Mouse (Mus musculus) forebrain, embryonic 15.5 days (tissue): ENCODE results near the gene Slc2a9. TPM values are rescaled to one million over a fixed set of nuclear protein-coding genes. Genes with fewer than 3 reads are reported as not detected.
A peak's percentile ranks its signal among the peaks of the same experiment; 100 is the strongest.

Source experiments
- ATAC-seq: fragments of 200-750 bp; cut with Nextera tagmentation; replicated peaks from 2 replicates; pipeline ENCODE4 v1.8.0; 2017; ENCODE audit warnings: mild to moderate bottlenecking, moderate TSS enrichment, moderate library complexity
- H3K27ac ChIP-seq: fragments of 300-500 bp; sonication (generic); replicated peaks from 2 replicates; pipeline ENCODE4 v1.5.1; 2015; ENCODE audit warnings: mild to moderate bottlenecking, inconsistent platforms
- H3K27me3 ChIP-seq: fragments of 300-500 bp; sonication (generic); 2 replicates; pipeline ENCODE4 v1.6.1; 2015; ENCODE audit warnings: inconsistent platforms
- H3K36me3 ChIP-seq: fragments of 300-500 bp; sonication (generic); 2 replicates; pipeline ENCODE4 v1.6.1; 2015; ENCODE audit warnings: mild to moderate bottlenecking, inconsistent platforms
- H3K4me1 ChIP-seq: fragments of 300-500 bp; sonication (generic); 2 replicates; pipeline ENCODE4 v1.6.1; 2015; ENCODE audit warnings: inconsistent platforms
- H3K4me2 ChIP-seq: fragments of 300-500 bp; sonication (generic); replicated peaks from 2 replicates; pipeline ENCODE4 v1.6.1; 2015; ENCODE audit warnings: mild to moderate bottlenecking, inconsistent platforms
- H3K4me3 ChIP-seq: fragments of 300-500 bp; sonication (generic); 2 replicates; pipeline ENCODE4 v1.5.1; 2015; ENCODE audit warnings: mild to moderate bottlenecking, inconsistent platforms
- H3K9ac ChIP-seq: fragments of 300-500 bp; sonication (generic); replicated peaks from 2 replicates; pipeline ENCODE4 v1.6.1; 2015; ENCODE audit warnings: mild to moderate bottlenecking, inconsistent platforms
- H3K9me3 ChIP-seq: fragments of 300-500 bp; sonication (generic); 2 replicates; pipeline ENCODE4 v1.6.1; 2016; ENCODE audit warnings: inconsistent platforms
- WGBS: fragments of 180-500 bp; shearing (Covaris S2); methylation state at CpG from one replicate; pipeline ENCODE4 v1.1.7; 2015; ENCODE audit warnings: mixed read lengths; 5-methylcytosine and 5-hydroxymethylcytosine counted together
- polyA plus RNA-seq: library from polyadenylated mRNA; unstranded; fragments of >200 nt; fragmentation: Nextera tagmentation; extraction: Ambion mirVana; gene quantifications from 2 replicates; pipeline ENCODE4 v1.2.1, GENCODE M21; 2015

Gene Slc2a9
- polyA plus RNA-seq, 1 experiment from 2014 or later, result 0.15 TPM

DNA sequence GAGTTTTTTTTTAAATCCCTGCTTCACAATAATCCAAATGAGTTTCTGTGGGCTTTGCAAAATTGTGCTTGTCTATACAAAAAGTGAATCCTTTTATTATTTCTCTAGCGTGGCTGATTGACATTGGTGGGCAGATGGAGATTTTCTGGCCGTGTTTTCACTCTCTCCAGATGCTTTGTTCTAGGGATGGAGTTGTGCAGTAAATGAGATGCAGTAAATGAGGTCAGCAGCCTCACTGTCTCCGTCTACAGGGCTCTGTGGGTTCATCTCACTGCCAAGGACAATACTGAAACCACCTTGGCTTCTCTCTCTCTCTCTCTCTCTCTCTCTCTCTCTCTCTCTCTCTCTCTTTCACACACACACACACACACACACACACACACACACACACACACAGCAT, 99.3 kb downstream of the Slc2a9 start:
- no peak overlapping the region for H3K9ac ChIP-seq
- H3K4me1 ChIP-seq, result no peaks in the 10 kb centered on the region
- no peaks in the 10 kb centered on the region for H3K36me3 ChIP-seq
- H3K4me3 ChIP-seq, result no peak overlapping the region
- no peaks in the 10 kb centered on the region for H3K27me3 ChIP-seq
- no peaks in the 10 kb centered on the region for H3K9me3 ChIP-seq
- H3K27ac ChIP-seq, result no peak overlapping the region
- no peak for ATAC-seq
- no peak overlapping the region for H3K4me2 ChIP-seq
- 22% methylated on average over 3 of the region's 3 CpGs for WGBS

DNA sequence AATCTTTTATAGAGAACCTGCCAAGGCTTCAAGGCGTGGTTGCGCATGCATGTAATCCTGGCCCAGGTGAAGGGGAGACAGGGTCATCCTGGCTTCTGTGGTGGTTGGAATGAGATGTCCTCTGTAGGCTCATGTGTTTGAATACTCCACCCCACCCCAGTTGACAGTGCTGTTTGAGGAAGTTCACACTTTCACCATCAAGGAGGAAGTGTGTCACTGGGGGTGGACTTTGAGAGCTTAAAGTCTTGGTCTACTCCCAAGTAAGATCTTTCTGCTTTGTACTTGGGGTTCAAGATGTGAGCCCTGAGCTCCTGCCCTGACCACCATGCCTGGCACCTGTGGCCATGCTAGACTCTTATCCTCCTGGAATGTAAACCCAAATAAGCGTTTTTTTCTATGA, 100.7 kb downstream of the Slc2a9 start:
- H3K9me3 ChIP-seq, result no peaks in the 10 kb centered on the region

DNA sequence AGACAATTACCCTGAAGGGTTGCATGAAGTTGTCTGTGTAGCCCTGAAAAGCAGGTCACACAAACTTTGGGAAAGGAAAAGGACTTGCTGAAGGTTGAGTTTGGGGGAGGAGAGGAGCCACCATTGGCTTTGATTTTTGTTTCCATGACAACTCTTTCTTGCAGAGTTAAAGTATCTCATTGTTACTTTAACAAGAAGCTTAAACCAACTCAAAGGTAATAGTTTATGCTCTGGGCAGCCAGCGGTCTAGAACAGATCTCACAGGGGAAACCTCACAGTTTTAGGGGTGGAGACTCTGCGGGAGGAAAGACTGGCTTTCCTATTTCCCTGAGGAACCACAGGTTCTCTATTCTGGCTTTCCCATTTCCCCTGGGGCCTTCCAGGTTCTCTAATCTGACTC, 114.1 kb downstream of the Slc2a9 start:
- Histone ChIP-seq H3K4me2 (no peak overlapping the region), H3K36me3 (no peaks in the 10 kb centered on the region)

More for the DNA sequence above, 100.7 kb downstream of the Slc2a9 start:
- WGBS, result 89% methylated on average over 3 of the region's 3 CpGs
- Histone ChIP-seq H3K27ac (no peak overlapping the region), H3K9ac (no peak overlapping the region), H3K4me3 (no peak overlapping the region), H3K4me2 (no peak overlapping the region), H3K27me3 (no peaks in the 10 kb centered on the region), H3K36me3 (no peaks in the 10 kb centered on the region), H3K4me1 (no peaks in the 10 kb centered on the region)
- no peak for ATAC-seq

GRCm38 (mm10) chr5:38388420-38388823, 114.5 kb downstream of the Slc2a9 start:
- H3K4me1 ChIP-seq, result peaks cover 22% of the 10 kb centered on the region
- no peaks in the 10 kb centered on the region for H3K36me3 ChIP-seq
- H3K9me3 ChIP-seq, result no peaks in the 10 kb centered on the region
- H3K27me3 ChIP-seq, result no peaks in the 10 kb centered on the region
- peak; percentile 77 for ATAC-seq
- WGBS, result 10% methylated on average over 10 of the region's 10 CpGs
- no peak overlapping the region for H3K27ac ChIP-seq
- H3K4me3 ChIP-seq, result no peak overlapping the region
- H3K4me2 ChIP-seq, result no peak overlapping the region
- no peak overlapping the region for H3K9ac ChIP-seq

More for the DNA sequence above, 114.1 kb downstream of the Slc2a9 start:
- Histone ChIP-seq H3K27me3 (no peaks in the 10 kb centered on the region), H3K9ac (no peak overlapping the region), H3K27ac (no peak overlapping the region; the same call in 1 of the 2 replicates), H3K9me3 (no peaks in the 10 kb centered on the region), H3K4me1 (peaks cover 22% of the 10 kb centered on the region), H3K4me3 (no peak overlapping the region)
- ATAC-seq, result peak; percentile 23; the same call in 1 of the 2 replicates
- 12% methylated on average over 2 of the region's 2 CpGs for WGBS

GRCm38 (mm10) chr5:38379970-38380369, 123.0 kb downstream of the Slc2a9 start:
- Histone ChIP-seq H3K4me3 (no peak overlapping the region), H3K4me1 (no peaks in the 10 kb centered on the region), H3K4me2 (no peak overlapping the region), H3K9me3 (no peaks in the 10 kb centered on the region), H3K27me3 (no peaks in the 10 kb centered on the region), H3K9ac (no peak overlapping the region), H3K27ac (no peak overlapping the region), H3K36me3 (no peaks in the 10 kb centered on the region)
- WGBS, result 96% methylated on average over 5 of the region's 5 CpGs
- no peak for ATAC-seq

GRCm38 (mm10) chr5:38372369-38372768, 130.6 kb downstream of the Slc2a9 start:
- WGBS, result 48% methylated on average over 5 of the region's 5 CpGs

GRCm38 (mm10) chr5:38371308-38371707, 131.6 kb downstream of the Slc2a9 start:
- no peaks in the 10 kb centered on the region for H3K36me3 ChIP-seq
- ATAC-seq, result no peak
- 47% methylated on average over 1 of the region's 1 CpGs for WGBS

More at GRCm38 (mm10) chr5:38372369-38372768, 130.6 kb downstream of the Slc2a9 start:
- no peaks in the 10 kb centered on the region for H3K27me3 ChIP-seq
- ATAC-seq, result no peak
- no peaks in the 10 kb centered on the region for H3K4me1 ChIP-seq
- H3K36me3 ChIP-seq, result no peaks in the 10 kb centered on the region
- no peak overlapping the region for H3K27ac ChIP-seq
- H3K4me3 ChIP-seq, result no peak overlapping the region
- no peak overlapping the region for H3K9ac ChIP-seq
- H3K4me2 ChIP-seq, result no peak overlapping the region
- no peaks in the 10 kb centered on the region for H3K9me3 ChIP-seq

DNA sequence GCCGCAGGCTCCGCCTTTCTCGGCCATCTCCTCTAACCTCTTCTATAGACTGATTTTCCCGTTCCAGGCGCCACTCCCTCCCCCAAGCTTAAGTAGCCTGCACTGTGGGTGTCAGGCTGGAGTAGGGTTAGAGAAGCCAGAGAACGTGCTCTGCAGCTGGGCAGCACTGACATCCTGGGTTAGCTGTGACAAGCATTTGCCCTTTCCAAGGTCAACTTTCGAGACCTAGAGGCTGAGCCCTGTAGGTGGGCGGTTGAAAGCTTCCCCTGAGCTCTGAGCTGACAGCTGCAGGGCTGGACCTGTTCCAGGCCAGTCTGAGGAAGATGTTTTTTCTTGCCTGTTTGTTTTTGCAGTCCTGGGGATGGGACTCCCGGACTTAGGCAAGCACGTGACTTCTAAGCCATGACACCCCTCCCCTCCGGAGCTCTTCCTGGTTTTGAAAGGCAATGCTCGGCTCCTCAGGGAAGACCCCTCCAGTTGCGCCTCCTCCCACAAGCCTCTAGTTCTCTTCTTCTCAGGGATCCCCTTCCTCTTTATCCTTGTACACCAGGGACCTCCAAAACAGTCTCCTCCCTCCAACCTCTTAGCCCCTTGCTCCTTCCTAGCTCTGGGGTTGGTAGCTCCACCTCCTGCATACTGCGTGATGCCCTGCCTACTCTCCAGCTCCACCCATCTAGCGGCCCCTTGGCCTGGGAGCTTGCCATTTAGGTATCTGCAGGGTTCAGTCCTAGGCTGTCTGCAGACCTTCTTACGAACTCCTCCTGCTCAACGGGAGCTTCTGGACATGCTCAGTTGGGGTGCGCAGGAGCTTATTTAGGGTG, 136.1 kb downstream of the Slc2a9 start:
- no peak overlapping the region for H3K9ac ChIP-seq
- peak; percentile 68; the same call in 1 of the 2 replicates for ATAC-seq
- no peaks in the 10 kb centered on the region for H3K9me3 ChIP-seq
- H3K4me3 ChIP-seq, result peak overlapping the region; percentile 20
- no peaks in the 10 kb centered on the region for H3K36me3 ChIP-seq
- 8% methylated on average over 18 of the region's 18 CpGs for WGBS
- H3K4me1 ChIP-seq, result peaks cover 10% of the 10 kb centered on the region
- no peaks in the 10 kb centered on the region for H3K27me3 ChIP-seq
- H3K27ac ChIP-seq, result no peak overlapping the region
- H3K4me2 ChIP-seq, result peak overlapping the region; percentile 41

More at GRCm38 (mm10) chr5:38371308-38371707, 131.6 kb downstream of the Slc2a9 start:
- H3K9me3 ChIP-seq, result no peaks in the 10 kb centered on the region
- H3K27ac ChIP-seq, result no peak overlapping the region
- no peaks in the 10 kb centered on the region for H3K27me3 ChIP-seq
- no peak overlapping the region for H3K4me2 ChIP-seq
- no peak overlapping the region for H3K4me3 ChIP-seq
- no peak overlapping the region for H3K9ac ChIP-seq
- H3K4me1 ChIP-seq, result peaks cover 10% of the 10 kb centered on the region

- no peak for ATAC-seq
- H3K4me1 ChIP-seq, result peaks cover 10% of the 10 kb centered on the region
- H3K36me3 ChIP-seq, result no peaks in the 10 kb centered on the region
- no peak overlapping the region for H3K4me2 ChIP-seq
- no peak overlapping the region for H3K9ac ChIP-seq
- no peak overlapping the region for H3K27ac ChIP-seq
- no peaks in the 10 kb centered on the region for H3K9me3 ChIP-seq
- no peaks in the 10 kb centered on the region for H3K27me3 ChIP-seq
- 33% methylated on average over 2 of the region's 2 CpGs for WGBS
- H3K4me3 ChIP-seq, result no peak overlapping the region
These were observed 137.4 kb downstream of the Slc2a9 start for GRCm38 (mm10) chr5:38365521-38365920.

- Histone ChIP-seq H3K4me3 (no peak overlapping the region), H3K9ac (no peak overlapping the region), H3K4me1 (peaks cover 10% of the 10 kb centered on the region), H3K36me3 (no peaks in the 10 kb centered on the region), H3K27me3 (no peaks in the 10 kb centered on the region), H3K27ac (no peak overlapping the region), H3K9me3 (no peaks in the 10 kb centered on the region), H3K4me2 (no peak overlapping the region)
- WGBS, result 71% methylated on average over 5 of the region's 5 CpGs
- no peak for ATAC-seq
These were observed 138.5 kb downstream of the Slc2a9 start for GRCm38 (mm10) chr5:38364396-38364795.

DNA sequence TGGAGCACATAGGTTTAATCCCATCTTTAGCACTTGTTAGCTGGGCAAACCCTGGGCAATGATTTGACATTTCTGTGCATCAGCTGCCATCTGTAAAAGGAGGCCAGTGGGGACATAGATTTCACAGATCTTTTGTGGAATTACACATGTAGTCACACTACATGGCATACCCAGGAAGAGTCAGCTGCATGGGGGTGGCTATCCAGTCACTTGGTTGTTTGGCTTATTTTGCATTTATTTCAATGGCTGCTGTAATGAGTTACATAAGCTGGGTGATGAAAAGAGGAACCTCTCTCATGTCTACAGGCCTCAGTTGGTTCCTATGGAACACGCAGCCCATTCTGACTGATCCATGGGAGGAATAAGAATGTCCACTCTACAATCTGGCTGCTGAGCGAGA, 143.2 kb downstream of the Slc2a9 start:
- ATAC-seq, result no peak
- Histone ChIP-seq H3K27ac (no peak overlapping the region), H3K4me2 (no peak overlapping the region), H3K36me3 (no peaks in the 10 kb centered on the region), H3K9me3 (no peaks in the 10 kb centered on the region), H3K9ac (no peak overlapping the region), H3K27me3 (no peaks in the 10 kb centered on the region), H3K4me3 (no peak overlapping the region), H3K4me1 (no peaks in the 10 kb centered on the region)
- 63% methylated on average over 2 of the region's 2 CpGs for WGBS

- Histone ChIP-seq H3K27me3 (no peaks in the 10 kb centered on the region), H3K4me1 (no peaks in the 10 kb centered on the region), H3K4me2 (no peak overlapping the region), H3K4me3 (no peak overlapping the region), H3K36me3 (no peaks in the 10 kb centered on the region), H3K27ac (no peak overlapping the region), H3K9me3 (no peaks in the 10 kb centered on the region), H3K9ac (no peak overlapping the region)
- no peak for ATAC-seq
- 83% methylated on average over 3 of the region's 3 CpGs for WGBS
These were observed 146.0 kb downstream of the Slc2a9 start for GRCm38 (mm10) chr5:38356927-38357326.
